Mouse (Mus musculus): ENCODE results near the gene Calr. TPM values are rescaled to one million over a fixed set of nuclear protein-coding genes. Genes with fewer than 3 reads are reported as not detected.

Gene Calr
- polyA plus RNA-seq, 1 experiment from 2014 or later = 1,089 TPM

DNA sequence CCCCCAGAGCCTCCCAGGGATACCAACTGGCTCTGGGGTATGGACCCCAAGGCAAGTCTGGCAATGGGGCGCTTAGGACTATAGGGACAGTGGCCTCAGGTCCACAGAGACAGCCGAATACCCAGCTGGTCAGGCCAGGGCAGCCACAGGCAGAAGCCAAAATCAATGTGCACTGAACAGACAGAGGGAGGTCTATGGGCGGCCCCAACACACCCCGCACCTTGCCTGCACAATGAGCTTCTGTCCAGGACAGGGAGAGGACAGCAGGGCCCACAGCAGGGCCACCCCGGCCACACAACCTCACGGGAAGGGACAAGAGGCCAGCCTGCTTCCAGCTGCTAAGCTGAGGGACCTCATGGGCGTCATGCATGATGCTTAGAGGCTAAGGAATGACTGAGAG is 52.2 kb downstream of the Calr start:
- Histone ChIP-seq H3K27me3 (peaks cover 4% of the 10 kb centered on the region; the same call in 1 of the 2 replicates), H3K9me3 (no peaks in the 10 kb centered on the region), H3K36me3 (peaks cover 19% of the 10 kb centered on the region), H3K9ac (peak overlapping the region; percentile 31; the same call in 1 of the 2 replicates), H3K4me1 (peaks cover 90% of the 10 kb centered on the region), H3K27ac (peak overlapping the region; percentile 92), H3K4me3 (peak overlapping the region; percentile 29), H3K4me2 (peak overlapping the region; percentile 50)
- WGBS = 47% methylated on average over 7 of the region's 7 CpGs
- ATAC-seq (ENCODE audit: insufficient number of reproducible peaks, low FRiP score, low TSS enrichment, low read depth) = no peak

GRCm38 (mm10) chr8:84793791-84794485 is 52.8 kb downstream of the Calr start:
- peaks cover 4% of the 10 kb centered on the region; the same call in 1 of the 2 replicates for H3K27me3 ChIP-seq
- H3K36me3 ChIP-seq = peaks cover 19% of the 10 kb centered on the region
- no peaks in the 10 kb centered on the region for H3K9me3 ChIP-seq
- peak overlapping the region; percentile 29 for H3K4me3 ChIP-seq
- H3K9ac ChIP-seq = peak overlapping the region; percentile 20
- H3K4me1 ChIP-seq = peaks cover 96% of the 10 kb centered on the region
- 54% methylated on average over 12 of the region's 13 CpGs for WGBS
- peak overlapping the region; percentile 50 for H3K4me2 ChIP-seq
- ATAC-seq (ENCODE audit: insufficient number of reproducible peaks, low FRiP score, low TSS enrichment, low read depth) = peak; percentile 74
- H3K27ac ChIP-seq = peak overlapping the region; percentile 92

GRCm38 (mm10) chr8:84793134-84793533 is 53.6 kb downstream of the Calr start:
- Histone ChIP-seq H3K4me3 (no peak overlapping the region), H3K27me3 (peaks cover 3% of the 10 kb centered on the region; the same call in 1 of the 2 replicates), H3K27ac (peak overlapping the region; percentile 92; the same call in 1 of the 2 replicates), H3K9me3 (no peaks in the 10 kb centered on the region), H3K36me3 (peaks cover 15% of the 10 kb centered on the region), H3K4me2 (0 out of 2 replicates have a peak overlapping the region, but pooled peaks have one; percentile 50), H3K9ac (no peak overlapping the region), H3K4me1 (peaks cover 99% of the 10 kb centered on the region)
- no peak for ATAC-seq (ENCODE audit: insufficient number of reproducible peaks, low FRiP score, low TSS enrichment, low read depth)
- WGBS = 79% methylated on average over 9 of the region's 9 CpGs

DNA sequence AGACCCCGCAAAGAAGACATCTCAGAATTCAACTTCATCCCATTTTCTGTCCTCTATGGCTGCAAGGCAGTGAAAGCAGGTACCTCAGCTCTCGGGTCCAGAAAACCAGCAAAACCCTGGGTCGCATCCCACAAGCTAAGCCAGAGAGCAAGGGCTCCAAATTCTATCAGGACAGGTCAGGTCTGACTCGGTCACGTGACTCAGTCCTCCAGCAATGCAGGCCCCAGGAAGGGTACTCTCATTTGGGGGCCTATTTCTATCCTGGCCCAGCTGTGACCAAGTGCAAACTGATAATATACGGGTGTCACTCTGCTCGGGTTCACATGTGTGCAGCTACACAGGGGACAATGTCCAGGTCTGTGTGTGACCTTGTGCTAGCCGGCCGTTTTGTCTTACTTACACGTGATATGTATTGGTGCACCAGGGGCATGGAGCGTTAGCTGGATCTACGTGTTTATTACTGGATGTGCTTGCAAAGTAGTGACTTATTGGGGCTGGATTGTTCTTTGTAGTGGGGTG is 54.2 kb downstream of the Calr start:
- Histone ChIP-seq H3K4me3 (no peak overlapping the region), H3K27me3 (no peaks in the 10 kb centered on the region), H3K36me3 (peaks cover 13% of the 10 kb centered on the region), H3K9me3 (no peaks in the 10 kb centered on the region), H3K9ac (no peak overlapping the region), H3K4me2 (no peak overlapping the region), H3K27ac (no peak overlapping the region; the same call in 1 of the 2 replicates), H3K4me1 (peaks cover 99% of the 10 kb centered on the region)
- no peak for ATAC-seq (ENCODE audit: insufficient number of reproducible peaks, low FRiP score, low TSS enrichment, low read depth)
- 79% methylated on average over 12 of the region's 12 CpGs for WGBS

Small RNAs within 50 kb of the gene (microRNA-seq; reads per million reads assigned to microRNA genes)
- 1.2 reads per million for gene Mir7069

Other genes starting within 250 kb of the Calr start
- gene Ier2, start 184.1 kb downstream of the Calr start, polyA plus RNA-seq (2015; fragmentation: Nextera tagmentation; extraction: Ambion mirVana) = 80.6 and 81.7 TPM in 2 replicates
- gene Trmt1, start 160.6 kb downstream of the Calr start, polyA plus RNA-seq (2015; fragmentation: Nextera tagmentation; extraction: Ambion mirVana) = 63.3 and 64.5 TPM in 2 replicates
- gene Nacc1, start 159.1 kb downstream of the Calr start, polyA plus RNA-seq (2015; fragmentation: Nextera tagmentation; extraction: Ambion mirVana) = 13.5 and 13.8 TPM in 2 replicates
- 5.6 and 6.0 TPM in 2 replicates for gene Lyl1, start 145.5 kb downstream of the Calr start, polyA plus RNA-seq (2015; fragmentation: Nextera tagmentation; extraction: Ambion mirVana)
- 3.8 and 5.5 TPM in 2 replicates for gene G430095P16Rik, start 123.9 kb downstream of the Calr start, polyA plus RNA-seq (2015; fragmentation: Nextera tagmentation; extraction: Ambion mirVana)
- 87.0 and 100 TPM in 2 replicates for gene Nfix, start 46.6 kb downstream of the Calr start, polyA plus RNA-seq (2015; fragmentation: Nextera tagmentation; extraction: Ambion mirVana)
- 7.5 and 8.0 TPM in 2 replicates for gene Dand5, start 24.1 kb downstream of the Calr start, polyA plus RNA-seq (2015; fragmentation: Nextera tagmentation; extraction: Ambion mirVana)
- gene Gadd45gip1, start 15.4 kb downstream of the Calr start, polyA plus RNA-seq (2015; fragmentation: Nextera tagmentation; extraction: Ambion mirVana) = 44.7 and 45.6 TPM in 2 replicates
- gene Rad23a, start 6.3 kb downstream of the Calr start, polyA plus RNA-seq (2015; fragmentation: Nextera tagmentation; extraction: Ambion mirVana) = 102 and 122 TPM in 2 replicates
- gene Farsa, start 10.1 kb upstream of the Calr start, polyA plus RNA-seq (2015; fragmentation: Nextera tagmentation; extraction: Ambion mirVana) = 94.4 and 98.2 TPM in 2 replicates
- gene Syce2, start 25.2 kb upstream of the Calr start, polyA plus RNA-seq (2015; fragmentation: Nextera tagmentation; extraction: Ambion mirVana) = 58.0 and 70.0 TPM in 2 replicates
- gene Gcdh, start 47.0 kb upstream of the Calr start, polyA plus RNA-seq (2015; fragmentation: Nextera tagmentation; extraction: Ambion mirVana) = 31.1 and 34.3 TPM in 2 replicates
- 1.4 and 2.5 TPM in 2 replicates for gene Klf1, start 55.0 kb upstream of the Calr start, polyA plus RNA-seq (2015; fragmentation: Nextera tagmentation; extraction: Ambion mirVana)
- 19.2 and 22.1 TPM in 2 replicates for gene Dnase2a, start 61.6 kb upstream of the Calr start, polyA plus RNA-seq (2015; fragmentation: Nextera tagmentation; extraction: Ambion mirVana)
- 0.34 and 0.35 TPM in 2 replicates for gene Mast1, start 90.4 kb upstream of the Calr start, polyA plus RNA-seq (2015; fragmentation: Nextera tagmentation; extraction: Ambion mirVana)
- gene Rtbdn, start 100.1 kb upstream of the Calr start, polyA plus RNA-seq (2015; fragmentation: Nextera tagmentation; extraction: Ambion mirVana) = 0.19 and 0.24 TPM in 2 replicates
- gene Gm49661, start 122.5 kb upstream of the Calr start, polyA plus RNA-seq (2015; fragmentation: Nextera tagmentation; extraction: Ambion mirVana) = not detected in 2 replicates
- gene Prdx2, start 122.7 kb upstream of the Calr start, polyA plus RNA-seq (2015; fragmentation: Nextera tagmentation; extraction: Ambion mirVana) = 635 and 681 TPM in 2 replicates
- 95.2 and 95.6 TPM in 2 replicates for gene Rnaseh2a, start 122.8 kb upstream of the Calr start, polyA plus RNA-seq (2015; fragmentation: Nextera tagmentation; extraction: Ambion mirVana)
- 30.4 and 42.5 TPM in 2 replicates for gene Junb, start 131.8 kb upstream of the Calr start, polyA plus RNA-seq (2015; fragmentation: Nextera tagmentation; extraction: Ambion mirVana)
- gene Hook2, start 143.7 kb upstream of the Calr start, polyA plus RNA-seq (2015; fragmentation: Nextera tagmentation; extraction: Ambion mirVana) = 26.9 and 28.8 TPM in 2 replicates
- gene Best2, start 167.6 kb upstream of the Calr start, polyA plus RNA-seq (2015; fragmentation: Nextera tagmentation; extraction: Ambion mirVana) = 0.12 TPM in 2 replicates
- gene Asna1, start 178.3 kb upstream of the Calr start, polyA plus RNA-seq (2015; fragmentation: Nextera tagmentation; extraction: Ambion mirVana) = 113 and 117 TPM in 2 replicates
- gene Trir, start 179.9 kb upstream of the Calr start, polyA plus RNA-seq (2015; fragmentation: Nextera tagmentation; extraction: Ambion mirVana) = 86.7 and 102 TPM in 2 replicates
- gene Tnpo2, start 190.0 kb upstream of the Calr start, polyA plus RNA-seq (2015; fragmentation: Nextera tagmentation; extraction: Ambion mirVana) = 32.7 and 33.7 TPM in 2 replicates
- 30.1 and 32.3 TPM in 2 replicates for gene Fbxw9, start 213.1 kb upstream of the Calr start, polyA plus RNA-seq (2015; fragmentation: Nextera tagmentation; extraction: Ambion mirVana)
- gene Gm5741, start 221.0 kb upstream of the Calr start, polyA plus RNA-seq (2015; fragmentation: Nextera tagmentation; extraction: Ambion mirVana) = not detected in 2 replicates
- gene Dhps, start 224.8 kb upstream of the Calr start, polyA plus RNA-seq (2015; fragmentation: Nextera tagmentation; extraction: Ambion mirVana) = 41.5 and 48.9 TPM in 2 replicates
- gene Wdr83os, start 233.8 kb upstream of the Calr start, polyA plus RNA-seq (2015; fragmentation: Nextera tagmentation; extraction: Ambion mirVana) = 106 and 111 TPM in 2 replicates
- gene Wdr83, start 234.4 kb upstream of the Calr start, polyA plus RNA-seq (2015; fragmentation: Nextera tagmentation; extraction: Ambion mirVana) = 40.5 and 42.4 TPM in 2 replicates
- 39.8 and 42.1 TPM in 2 replicates for gene Man2b1, start 236.3 kb upstream of the Calr start, polyA plus RNA-seq (2015; fragmentation: Nextera tagmentation; extraction: Ambion mirVana)

All from limb, embryonic 15.5 days (tissue).